ENCODE assay signal across 35 mouse cellular contexts in genomic region chr1:95718794-95719193, GRCm38 (mm10).
"Had no signal": no experiment of that assay in that cellular context is flagged by ENCODE, and none has a peak within 500 bp of the region (broad histone marks: within the 10 kb centered on the region; RNA-seq: fewer than 3 reads in every experiment).

No protein-coding gene starts in this region.

- H3K27ac ChIP-seq: heart, embryonic 10.5 days; heart, embryonic 13.5 days; heart, embryonic 15.5 days; hindbrain, embryonic 10.5 days; hindbrain, embryonic 12.5 days; hindbrain, embryonic 13.5 days; hindbrain, embryonic 14.5 days; hindbrain, embryonic 15.5 days; hindbrain, postnatal 0 days; intestine, embryonic 15.5 days; kidney, embryonic 15.5 days; kidney, postnatal 0 days; layer of hippocampus, adult 2 months; left cerebral cortex, adult 2 months had no signal

- H3K4me2 ChIP-seq: heart, embryonic 11.5 days; heart, embryonic 13.5 days; heart, embryonic 15.5 days; hindbrain, embryonic 12.5 days; hindbrain, embryonic 13.5 days; hindbrain, embryonic 14.5 days; hindbrain, embryonic 15.5 days; intestine, embryonic 15.5 days; kidney, embryonic 15.5 days had no signal

- H3K27me3 ChIP-seq: heart, embryonic 13.5 days; heart, embryonic 15.5 days; hindbrain, embryonic 12.5 days; hindbrain, embryonic 13.5 days; hindbrain, embryonic 15.5 days; intestine, embryonic 15.5 days; kidney, embryonic 15.5 days had no signal

- DNase-seq: heart, postnatal 10 days; heart, postnatal 14 days; heart, postnatal 36 days; heart, postnatal 4 days; kidney, adult 11 months; kidney, adult 18-20 months; kidney, adult 2 months; kidney, adult 8-10 months; kidney, adult 9 months; kidney, postnatal 10 days; kidney, postnatal 14 days; kidney, postnatal 25 days; kidney, postnatal 36 days; kidney, postnatal 4 days; layer of hippocampus, adult 9-11 months; layer of hippocampus, postnatal 36 days had no signal

- H3K9me3 ChIP-seq: heart, embryonic 10.5 days; heart, embryonic 13.5 days; heart, embryonic 15.5 days; hindbrain, embryonic 10.5 days; hindbrain, embryonic 12.5 days; hindbrain, embryonic 13.5 days; hindbrain, embryonic 15.5 days; intestine, embryonic 15.5 days; kidney, embryonic 15.5 days had no signal

- H3K4me3 ChIP-seq: heart, embryonic 10.5 days; heart, embryonic 13.5 days; heart, embryonic 15.5 days; hindbrain, embryonic 10.5 days; hindbrain, embryonic 12.5 days; hindbrain, embryonic 13.5 days; hindbrain, embryonic 15.5 days; intestine, embryonic 15.5 days; kidney, embryonic 15.5 days; layer of hippocampus, adult 2 months; left cerebral cortex, adult 2 months had no signal

- ATAC-seq: hindbrain, embryonic 16.5 days; hindbrain, postnatal 0 days; inflammation-experienced regulatory T-cells, adult 6 months; intestine, embryonic 15.5 days; intestine, embryonic 16.5 days; intestine, postnatal 0 days had no signal

- H3K36me3 ChIP-seq: heart, embryonic 10.5 days; heart, embryonic 13.5 days; heart, embryonic 15.5 days; hindbrain, embryonic 10.5 days; hindbrain, embryonic 12.5 days; hindbrain, embryonic 13.5 days; hindbrain, embryonic 15.5 days; intestine, embryonic 15.5 days; kidney, embryonic 15.5 days had no signal

- H3K9ac ChIP-seq: heart, embryonic 13.5 days; heart, embryonic 15.5 days; hindbrain, embryonic 12.5 days; hindbrain, embryonic 13.5 days; hindbrain, embryonic 14.5 days; hindbrain, embryonic 15.5 days; intestine, embryonic 15.5 days; kidney, embryonic 15.5 days had no signal

- H3K4me1 ChIP-seq: heart, embryonic 10.5 days; heart, embryonic 13.5 days; heart, embryonic 15.5 days; hindbrain, embryonic 10.5 days; hindbrain, embryonic 12.5 days; hindbrain, embryonic 13.5 days; hindbrain, embryonic 15.5 days; intestine, embryonic 15.5 days; kidney, embryonic 15.5 days had no signal
